Mouse (Mus musculus) hindbrain, embryonic 14.5 days (tissue): ENCODE measurements around the gene Dpp8. TPM values are rescaled to one million over a fixed set of nuclear protein-coding genes. Genes with fewer than 3 reads are reported as not detected.
A peak's percentile ranks its signal among the peaks of the same experiment; 100 is the strongest.
"Not testable (repeated sequence)": the region's sequence is repeated elsewhere in the genome, so short reads cannot be mapped to it uniquely, and the experiment has no call there.

Source experiments
- ATAC-seq: fragments of 200-750 bp; cut with Nextera tagmentation; 2 replicates; pipeline ENCODE4 v1.8.0; 2017; ENCODE audit warnings: moderate number of reproducible peaks, mild to moderate bottlenecking, moderate TSS enrichment, moderate library complexity; ENCODE audit not compliant: low FRiP score
- DNase-seq: peaks from one replicate; pipeline ENCODE4 v3.0.0-alpha.2; 2015; ENCODE audit warnings: low spot score
- H3K27ac ChIP-seq: fragments of 300-500 bp; sonication (generic); 2 replicates; pipeline ENCODE4 v1.5.1; 2014; ENCODE audit warnings: mild to moderate bottlenecking, moderate library complexity
- H3K27me3 ChIP-seq: fragments of 300-500 bp; sonication (generic); 2 replicates; pipeline ENCODE4 v1.6.1; 2014; ENCODE audit warnings: mild to moderate bottlenecking, low read length, mixed read lengths; ENCODE audit not compliant: control insufficient read depth, insufficient read depth
- H3K36me3 ChIP-seq: fragments of 300-500 bp; sonication (generic); replicated peaks from 2 replicates; pipeline ENCODE4 v1.6.1; 2014; ENCODE audit not compliant: control insufficient read depth, insufficient read depth
- H3K4me1 ChIP-seq: fragments of 300-500 bp; sonication (generic); replicated peaks from 2 replicates; pipeline ENCODE4 v1.6.1; 2014; ENCODE audit warnings: antibody characterized with exemption, low read length, mixed read lengths; ENCODE audit not compliant: control insufficient read depth, insufficient read depth
- H3K4me2 ChIP-seq: fragments of 300-500 bp; sonication (generic); replicated peaks from 2 replicates; pipeline ENCODE4 v1.6.1; 2014; ENCODE audit warnings: mild to moderate bottlenecking, moderate library complexity
- H3K4me3 ChIP-seq: fragments of 300-500 bp; sonication (generic); replicated peaks from 2 replicates; pipeline ENCODE4 v1.5.1; 2014; ENCODE audit warnings: mild to moderate bottlenecking, low read length
- H3K9ac ChIP-seq: fragments of 300-500 bp; sonication (generic); 2 replicates; pipeline ENCODE4 v1.6.1; 2014
- H3K9me3 ChIP-seq: fragments of 300-500 bp; sonication (generic); 2 replicates; pipeline ENCODE4 v1.6.1; 2016; ENCODE audit warnings: low read length; ENCODE audit not compliant: control insufficient read depth
- WGBS: fragments of 180-500 bp; shearing (Covaris S2); extraction: QIAGEN DNeasy Blood & Tissue Kit; methylation state at CpG from one replicate; pipeline ENCODE4 v1.1.7; 2014; 5-methylcytosine and 5-hydroxymethylcytosine counted together
- polyA plus RNA-seq: library from polyadenylated mRNA; unstranded; fragments of >200 nt; fragmentation: Nextera tagmentation; extraction: Ambion mirVana; gene quantifications from 2 replicates; pipeline ENCODE4 v1.2.1, GENCODE M21; 2014

Gene Dpp8
- polyA plus RNA-seq, 1 experiment from 2014 or later: 33.9 TPM

GRCm38 (mm10) chr9:65020128-65020527 lies 12.1 kb upstream of the Dpp8 start:
- ATAC-seq (no peak), DNase-seq (no peak)
- Histone ChIP-seq H3K9ac (peak overlapping the region; percentile 99), H3K4me2 (peak overlapping the region; percentile 92), H3K27ac (no peak overlapping the region), H3K9me3 (no peaks in the 10 kb centered on the region), H3K36me3 (0 out of 2 replicates have a peak, but pooled peaks cover 4% of the 10 kb centered on the region), H3K4me3 (peak overlapping the region; percentile 99), H3K4me1 (peaks cover 49% of the 10 kb centered on the region), H3K27me3 (no peaks in the 10 kb centered on the region)
- 82% methylated on average over 4 of the region's 4 CpGs for WGBS

DNA sequence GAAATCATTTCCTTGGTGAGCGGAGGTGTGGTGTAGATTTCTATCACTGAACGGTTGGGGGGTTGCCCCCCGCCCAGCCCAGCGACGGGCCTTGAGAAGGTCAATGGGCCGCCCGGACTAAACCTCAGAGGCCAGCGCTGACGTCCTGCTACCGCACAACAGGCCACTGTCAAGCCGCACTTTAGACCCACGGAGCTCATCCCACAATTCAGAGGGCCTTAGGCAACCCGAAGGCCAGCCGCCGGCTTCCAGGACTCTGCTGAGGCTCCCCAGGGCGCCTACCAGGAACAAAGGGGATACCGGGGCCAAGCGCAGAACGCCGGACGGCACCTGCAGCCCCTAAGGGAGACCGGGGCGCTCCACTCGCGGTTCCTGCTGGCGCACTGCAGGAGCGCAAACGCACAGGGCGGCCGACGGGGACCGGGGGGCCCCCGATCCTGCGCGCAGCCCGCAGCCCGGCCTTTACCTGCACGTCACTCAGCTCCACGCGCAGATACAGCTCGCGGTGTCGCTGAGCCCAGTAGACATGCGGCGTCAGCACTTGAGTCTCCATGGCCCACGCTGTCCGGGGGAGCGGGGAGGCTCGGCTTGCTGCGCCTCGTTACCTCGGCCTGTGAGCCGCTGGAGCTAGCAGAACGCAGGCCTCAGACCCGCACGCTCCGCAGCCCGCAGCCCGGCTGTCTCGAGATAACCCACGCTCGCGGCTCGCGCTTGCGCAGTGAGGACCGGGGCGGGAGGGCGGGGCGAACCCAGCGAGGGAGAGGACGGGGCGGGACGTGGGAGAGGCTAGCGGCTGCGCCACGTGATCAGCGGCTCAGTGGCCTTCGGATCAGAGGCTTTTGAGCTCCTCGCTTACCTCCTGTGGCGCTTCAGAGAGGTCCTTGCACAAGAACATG lies 11.0 kb upstream of the Dpp8 start, which contains the start of gene Hacd3:
Hacd3 (minus strand) TSS at position 703 of the 896 bp plus-strand sequence.
- Histone ChIP-seq H3K4me3 (peak within 1 kb of the TSS; percentile 99), H3K36me3 (0 out of 2 replicates have a peak, but pooled peaks cover 4% of the 10 kb centered on the region), H3K4me1 (peaks cover 48% of the 10 kb centered on the region), H3K9ac (peak within 1 kb of the TSS; percentile 99), H3K4me2 (peak within 1 kb of the TSS; percentile 92), H3K27me3 (no peaks in the 10 kb centered on the region), H3K27ac (peak within 1 kb of the TSS; percentile 95), H3K9me3 (no peaks in the 10 kb centered on the region)
- ATAC-seq (peak; percentile 94), DNase-seq (peak; percentile 93)
- WGBS: under 1% methylated on average over 80 of the region's 81 CpGs

- H3K4me1 ChIP-seq: peaks cover 41% of the 10 kb centered on the region
- H3K4me2 ChIP-seq: peak overlapping the region; percentile 92
- peak overlapping the region; percentile 99 for H3K9ac ChIP-seq
- ATAC-seq: no peak
- DNase-seq: no peak
- no peaks in the 10 kb centered on the region for H3K27me3 ChIP-seq
- no peaks in the 10 kb centered on the region for H3K9me3 ChIP-seq
- H3K36me3 ChIP-seq: 0 out of 2 replicates have a peak, but pooled peaks cover 4% of the 10 kb centered on the region
- H3K27ac ChIP-seq: peak overlapping the region; percentile 95
- peak overlapping the region; percentile 99 for H3K4me3 ChIP-seq
- WGBS: 25% methylated on average over 9 of the region's 9 CpGs
Measured at GRCm38 (mm10) chr9:65021887-65022579, 10.2 kb upstream of the Dpp8 start.

DNA sequence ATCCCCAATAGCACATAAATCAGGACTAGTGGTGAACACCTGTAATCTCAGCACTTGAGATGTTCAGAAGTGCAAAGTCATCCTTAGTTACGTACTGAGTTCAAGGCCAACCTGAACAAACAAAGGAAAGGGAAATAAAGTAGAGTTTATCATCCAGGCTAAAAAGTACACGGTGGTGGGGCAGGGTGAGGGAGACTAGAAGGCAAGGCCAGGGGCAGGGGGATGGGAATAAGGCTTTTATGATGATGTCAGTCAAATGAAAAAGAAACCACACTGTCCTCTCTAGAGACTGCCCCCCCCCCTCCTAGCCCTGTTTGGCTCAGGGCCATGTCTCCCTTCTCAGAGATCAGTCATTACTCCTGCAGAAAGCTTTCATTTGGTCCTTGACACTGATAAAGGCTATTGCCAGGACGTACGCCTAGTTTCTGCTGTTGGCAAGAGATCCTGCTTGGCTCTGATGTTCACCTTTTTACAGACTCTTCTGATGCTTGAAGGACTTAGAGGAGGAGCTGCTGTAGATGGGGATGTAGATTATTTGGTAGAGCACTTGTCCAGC lies 9.6 kb upstream of the Dpp8 start:
- 0 out of 2 replicates have a peak overlapping the region, but pooled peaks have one; percentile 95 for H3K27ac ChIP-seq

DNA sequence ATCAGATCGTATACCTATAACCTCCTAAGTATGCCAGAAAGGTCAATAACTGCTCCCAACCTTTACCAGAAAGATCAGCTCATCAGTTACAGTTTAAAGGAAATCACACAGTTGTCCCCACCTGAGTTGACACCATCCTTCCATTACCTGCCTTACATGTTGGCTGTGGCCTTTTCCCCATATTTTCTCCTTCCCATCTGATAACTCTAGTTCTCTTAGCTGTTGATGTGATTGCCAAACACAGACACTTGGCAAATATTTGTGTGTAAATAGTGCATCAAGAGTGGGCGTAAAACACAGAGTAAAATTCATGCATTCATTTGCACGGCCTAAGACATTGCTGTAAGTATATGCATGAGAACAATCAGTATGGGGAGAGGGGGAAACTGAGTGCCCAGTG lies 8.8 kb upstream of the Dpp8 start:
- H3K36me3 ChIP-seq: 0 out of 2 replicates have a peak, but pooled peaks cover 4% of the 10 kb centered on the region
- H3K4me3 ChIP-seq: no peak overlapping the region
- no peak overlapping the region for H3K27ac ChIP-seq
- H3K27me3 ChIP-seq: no peaks in the 10 kb centered on the region
- no peak overlapping the region for H3K4me2 ChIP-seq
- H3K9me3 ChIP-seq: no peaks in the 10 kb centered on the region
- no peak for DNase-seq
- 95% methylated on average over 3 of the region's 3 CpGs for WGBS
- H3K4me1 ChIP-seq: peaks cover 27% of the 10 kb centered on the region
- no peak overlapping the region for H3K9ac ChIP-seq
- no peak for ATAC-seq

More for the DNA sequence above, 9.6 kb upstream of the Dpp8 start:
- Histone ChIP-seq H3K27me3 (no peaks in the 10 kb centered on the region), H3K9ac (0 out of 2 replicates have a peak overlapping the region, but pooled peaks have one; percentile 99), H3K4me1 (peaks cover 35% of the 10 kb centered on the region), H3K9me3 (no peaks in the 10 kb centered on the region), H3K4me3 (no peak overlapping the region), H3K36me3 (0 out of 2 replicates have a peak, but pooled peaks cover 4% of the 10 kb centered on the region), H3K4me2 (no peak overlapping the region)
- ATAC-seq (no peak), DNase-seq (no peak)
- 66% methylated on average over 4 of the region's 4 CpGs for WGBS

DNA sequence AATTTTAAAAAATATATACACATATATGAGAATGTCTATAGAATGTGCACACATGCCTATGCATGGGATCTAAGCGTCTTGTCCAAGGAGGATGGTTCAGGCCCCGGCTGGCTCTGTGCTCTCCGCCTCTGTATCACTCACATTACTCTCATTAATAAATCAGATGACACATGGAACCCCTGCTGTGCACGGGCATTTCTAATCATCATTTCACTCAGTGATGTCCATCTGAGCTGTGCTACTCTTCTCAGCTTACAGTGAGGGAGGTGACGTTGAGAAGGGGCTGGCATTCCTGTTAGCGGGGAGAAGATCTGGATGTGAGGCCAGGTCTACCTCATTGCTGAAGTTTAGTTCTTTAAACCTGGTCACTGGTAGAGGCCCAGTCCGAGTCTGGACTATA lies 5.0 kb upstream of the Dpp8 start:
- no peak for ATAC-seq
- DNase-seq: no peak
- H3K27ac ChIP-seq: no peak overlapping the region
- 76% methylated on average over 7 of the region's 7 CpGs for WGBS
- no peaks in the 10 kb centered on the region for H3K9me3 ChIP-seq
- no peak overlapping the region for H3K4me3 ChIP-seq
- H3K4me2 ChIP-seq: no peak overlapping the region
- H3K4me1 ChIP-seq: peaks cover 1% of the 10 kb centered on the region; the same call in 1 of the 2 replicates
- H3K36me3 ChIP-seq: no peaks in the 10 kb centered on the region
- H3K27me3 ChIP-seq: no peaks in the 10 kb centered on the region
- H3K9ac ChIP-seq: no peak overlapping the region

- Histone ChIP-seq H3K4me1 (peaks cover 4% of the 10 kb centered on the region), H3K4me3 (no peak overlapping the region), H3K36me3 (no peaks in the 10 kb centered on the region), H3K27ac (no peak overlapping the region), H3K4me2 (no peak overlapping the region), H3K9me3 (no peaks in the 10 kb centered on the region), H3K9ac (no peak overlapping the region), H3K27me3 (no peaks in the 10 kb centered on the region)
- 93% methylated on average over 5 of the region's 5 CpGs for WGBS
- ATAC-seq (no peak), DNase-seq (no peak)
Measured at GRCm38 (mm10) chr9:65028313-65028712, 3.9 kb upstream of the Dpp8 start.

GRCm38 (mm10) chr9:65031355-65031754 lies 859 bp upstream of the Dpp8 start:
- not testable (repeated sequence) for H3K4me2 ChIP-seq, H3K4me3 ChIP-seq, ATAC-seq, H3K36me3 ChIP-seq, H3K27ac ChIP-seq, H3K9ac ChIP-seq, H3K9me3 ChIP-seq, H3K27me3 ChIP-seq, DNase-seq, H3K4me1 ChIP-seq
- WGBS: 77% methylated on average over 5 of the region's 5 CpGs

GRCm38 (mm10) chr9:65031894-65032268 lies 333 bp upstream of the Dpp8 start:
- no peaks in the 10 kb centered on the region for H3K9me3 ChIP-seq
- no peak for DNase-seq
- H3K4me1 ChIP-seq: peaks cover 8% of the 10 kb centered on the region
- no peak overlapping the region for H3K27ac ChIP-seq
- H3K36me3 ChIP-seq: peaks cover 9% of the 10 kb centered on the region
- H3K27me3 ChIP-seq: no peaks in the 10 kb centered on the region
- 33% methylated on average over 4 of the region's 4 CpGs for WGBS
- H3K4me2 ChIP-seq: peak overlapping the region; percentile 93; the same call in 1 of the 2 replicates
- no peak overlapping the region for H3K4me3 ChIP-seq
- peak; percentile 18; the same call in 1 of the 2 replicates for ATAC-seq
- H3K9ac ChIP-seq: no peak overlapping the region
